Comparison of ENCODE assay signal across 1 mouse cellular context in the genomic region with DNA sequence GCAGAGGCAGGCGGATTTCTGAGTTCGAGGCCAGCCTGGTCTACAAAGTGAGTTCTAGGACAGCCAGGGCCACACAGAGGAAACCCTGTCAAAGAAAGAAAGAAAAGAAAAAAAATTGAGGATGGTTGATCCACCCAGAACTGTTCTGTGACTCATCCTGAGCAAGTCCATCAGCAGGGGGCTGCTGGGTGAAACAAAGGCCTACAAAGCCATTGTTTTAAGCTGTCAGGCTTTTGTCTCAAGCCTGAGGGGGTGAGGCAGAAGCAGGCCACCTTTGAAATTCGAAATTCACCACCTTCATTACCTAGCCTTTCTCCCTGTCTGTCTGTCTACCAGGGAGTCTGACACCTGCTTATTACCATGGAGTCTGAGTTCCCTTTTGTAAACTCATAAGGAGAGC.
TF ChIP-seq lines count a peak whose summit lies in the region.

No protein-coding gene starts in this region.

TF ChIP-seq in MEL, 35 proteins besides CTCF, POLR2A, EP300 and RAD21:
- TF ChIP-seq ZMIZ1 (IDR thresholded peaks at IDR 0.05; ENCODE audit: low read depth, low read length), result no peak
- no peak for TF ChIP-seq ELF1 (IDR thresholded peaks at IDR 0.05; ENCODE audit: low read depth, low read length)
- no peak for TF ChIP-seq TAL1 (IDR thresholded peaks at IDR 0.05; ENCODE audit: low read length)
- TF ChIP-seq UBTF (IDR thresholded peaks at IDR 0.05; ENCODE audit: borderline replicate concordance, insufficient read depth, low read depth, low read length), result no peak
- no peak for TF ChIP-seq MYC (IDR thresholded peaks at IDR 0.05; ENCODE audit: low read depth, low read length)
- TF ChIP-seq MXI1 (IDR thresholded peaks at IDR 0.05; ENCODE audit: low read depth, low read length), result no peak
- TF ChIP-seq MAZ (IDR thresholded peaks at IDR 0.05; ENCODE audit: low read depth, low read length), result no peak
- TF ChIP-seq CHD1 (IDR thresholded peaks at IDR 0.05; ENCODE audit: low read depth, low read length), result no peak
- TF ChIP-seq MEF2A (IDR thresholded peaks at IDR 0.05; ENCODE audit: extremely low read depth, insufficient replicate concordance, low read depth, low read length, poor library complexity, severe bottlenecking), result no peak
